Comparison of ENCODE assay signal across 9 mouse cellular contexts in the genomic region with DNA sequence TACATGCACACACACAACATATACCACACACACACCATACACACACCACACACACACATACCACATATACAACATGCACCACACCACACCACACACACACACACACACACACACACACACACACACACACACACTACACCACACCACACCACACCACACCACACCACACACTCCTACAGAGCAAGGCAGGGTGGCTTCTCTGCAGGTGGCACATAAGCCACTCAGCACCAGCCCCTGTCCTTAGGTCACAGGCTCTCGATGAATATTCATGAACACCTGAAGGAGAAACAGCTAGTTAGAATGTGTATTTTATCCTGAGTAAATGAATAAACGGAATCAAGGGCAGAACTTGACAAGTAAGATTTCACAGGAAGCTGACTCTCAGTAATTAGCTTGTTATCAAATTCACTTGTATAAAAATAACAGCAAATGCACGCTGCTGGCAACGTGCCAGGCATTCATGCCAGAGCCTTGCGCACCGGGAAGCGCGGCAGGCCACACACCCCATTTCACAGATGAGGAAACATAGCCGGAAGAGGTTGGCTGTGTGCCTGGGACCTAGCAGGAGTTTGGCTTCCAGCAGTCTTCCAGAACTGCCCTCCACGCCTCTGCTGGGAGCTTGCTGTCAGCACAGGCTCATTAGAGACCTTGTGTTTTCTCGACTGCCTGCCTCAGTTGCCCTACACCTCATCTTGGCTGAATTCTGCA. TPM values are rescaled to one million over a fixed set of nuclear protein-coding genes. Genes with fewer than 3 reads are reported as not detected.
DNase-seq lines count a peak whose midpoint lies in the region; ATAC-seq and TF ChIP-seq lines count a peak whose summit lies in the region.
"Had no signal": no experiment of that assay in that cellular context is flagged by ENCODE, and none has a peak within 500 bp of the region (broad histone marks: within the 10 kb centered on the region; RNA-seq: fewer than 3 reads in every experiment).

No protein-coding gene starts in this region.

- no peak for TF ChIP-seq POLR2A in myocyte (IDR thresholded peaks at IDR 0.05; ENCODE audit: insufficient read length, low read depth)

- TF ChIP-seq CTCF in intestine, postnatal 0 days (IDR thresholded peaks at IDR 0.05; ENCODE audit: low read depth): peak; percentile 48

- no peaks in the 10 kb centered on the region for H3K27me3 ChIP-seq in embryonic facial prominence, embryonic 12.5 days
- H3K27me3 ChIP-seq in embryonic facial prominence, embryonic 10.5 days (replicated peaks; ENCODE audit: low read depth, poor library complexity, severe bottlenecking): peaks cover 21% of the 10 kb centered on the region; the same call in 1 of the 2 replicates
- H3K27me3 ChIP-seq in intestine, postnatal 0 days (replicated peaks; ENCODE audit: control insufficient read depth, insufficient read depth, low read length): no peaks in the 10 kb centered on the region
- H3K27me3 ChIP-seq in myocyte (ENCODE audit: control insufficient read depth, insufficient read depth, insufficient read length): no peaks in the 10 kb centered on the region

- no peaks in the 10 kb centered on the region for H3K79me2 ChIP-seq in myocyte (ENCODE audit: control insufficient read depth, insufficient read depth)

- no peak overlapping the region for H3ac ChIP-seq in myocyte (ENCODE audit: control insufficient read depth, insufficient read length)

- intact Hi-C loops in left cerebral cortex, postnatal 4 days (cut with DNase I): no loop called here

- H3K4me2 ChIP-seq in embryonic facial prominence, embryonic 12.5 days (replicated peaks): no peak overlapping the region
- H3K4me2 ChIP-seq in intestine, postnatal 0 days (replicated peaks; ENCODE audit: low read depth): 0 out of 2 replicates have a peak overlapping the region, but pooled peaks have one; percentile 6
- no peak overlapping the region for H3K4me2 ChIP-seq in myocyte (ENCODE audit: low read depth)
- H3K4me2 ChIP-seq: embryonic facial prominence, embryonic 13.5 days had no signal

- H3K9ac ChIP-seq in embryonic facial prominence, embryonic 12.5 days: no peak overlapping the region
- H3K9ac ChIP-seq in intestine, postnatal 0 days (ENCODE audit: low read depth, low read length): no peak overlapping the region
- H3K9ac ChIP-seq: embryonic facial prominence, embryonic 13.5 days had no signal

- DNase-seq in embryonic facial prominence, embryonic 10.5 days (ENCODE audit: low spot score): no peak
- DNase-seq in cerebellum, adult 9-10 months: peak; percentile 34
- peak; percentile 80 for DNase-seq in left cerebral cortex, postnatal 4 days
- DNase-seq in B cell, adult 2 months: no peak

- H3K27ac ChIP-seq in embryonic facial prominence, embryonic 12.5 days: peak overlapping the region; percentile 36
- H3K27ac ChIP-seq in embryonic facial prominence, embryonic 10.5 days (replicated peaks): no peak overlapping the region
- no peak overlapping the region for H3K27ac ChIP-seq in intestine, postnatal 0 days (ENCODE audit: low read depth, low read length)

- ATAC-seq in embryonic facial prominence, embryonic 12.5 days (ENCODE audit: insufficient number of reproducible peaks, insufficient read depth, low FRiP score, low TSS enrichment): no peak
- peak; percentile 70 for ATAC-seq in granulocyte monocyte progenitor cell, adult 5-6 weeks (replicated peaks; ENCODE audit: poor library complexity, severe bottlenecking)
- peak; percentile 61 for ATAC-seq in intestine, postnatal 0 days

- no peaks in the 10 kb centered on the region for H3K9me3 ChIP-seq in embryonic facial prominence, embryonic 12.5 days
- H3K9me3 ChIP-seq in embryonic facial prominence, embryonic 10.5 days: no peaks in the 10 kb centered on the region
- H3K9me3 ChIP-seq in intestine, postnatal 0 days (ENCODE audit: control insufficient read depth): no peaks in the 10 kb centered on the region
- H3K9me3 ChIP-seq: embryonic facial prominence, embryonic 13.5 days had no signal

- no peak overlapping the region for H3K4me3 ChIP-seq in embryonic facial prominence, embryonic 12.5 days
- H3K4me3 ChIP-seq in embryonic facial prominence, embryonic 10.5 days: no peak overlapping the region
- H3K4me3 ChIP-seq in intestine, postnatal 0 days (ENCODE audit: low read depth, low read length): no peak overlapping the region
- no peak overlapping the region for H3K4me3 ChIP-seq in myocyte
- H3K4me3 ChIP-seq: embryonic facial prominence, embryonic 13.5 days had no signal

- 27% methylated on average over 11 of the region's 11 CpGs for WGBS in embryonic facial prominence, embryonic 12.5 days
- 37% methylated on average over 11 of the region's 11 CpGs for WGBS in embryonic facial prominence, embryonic 10.5 days
- 12% methylated on average over 11 of the region's 11 CpGs for WGBS in intestine, postnatal 0 days

- no peaks in the 10 kb centered on the region for H3K36me3 ChIP-seq in embryonic facial prominence, embryonic 12.5 days
- no peaks in the 10 kb centered on the region for H3K36me3 ChIP-seq in embryonic facial prominence, embryonic 10.5 days (replicated peaks)
- H3K36me3 ChIP-seq in intestine, postnatal 0 days (ENCODE audit: control insufficient read depth, insufficient read depth): no peaks in the 10 kb centered on the region
- no peaks in the 10 kb centered on the region for H3K36me3 ChIP-seq in myocyte (ENCODE audit: control insufficient read depth, insufficient read depth)
- H3K36me3 ChIP-seq: embryonic facial prominence, embryonic 13.5 days had no signal

- peaks cover 36% of the 10 kb centered on the region for H3K4me1 ChIP-seq in embryonic facial prominence, embryonic 12.5 days
- peaks cover 55% of the 10 kb centered on the region for H3K4me1 ChIP-seq in embryonic facial prominence, embryonic 10.5 days
- H3K4me1 ChIP-seq in intestine, postnatal 0 days (replicated peaks; ENCODE audit: control insufficient read depth, insufficient read depth, low read length): peaks cover 4% of the 10 kb centered on the region; the same call in 1 of the 2 replicates

TF ChIP-seq in myocyte, 11 proteins besides CTCF, POLR2A, EP300 and RAD21:
- TF ChIP-seq TCF3 (IDR thresholded peaks at IDR 0.05; ENCODE audit: insufficient read length, low read depth) (no peak), SRF (IDR thresholded peaks at IDR 0.05; ENCODE audit: control insufficient read depth, insufficient read length, low read depth) (no peak), CEBPB (IDR thresholded peaks at IDR 0.05; ENCODE audit: insufficient read depth, poor library complexity, severe bottlenecking) (0 out of 2 replicates have a peak, but pooled peaks have one; percentile 10), MYOG (IDR thresholded peaks at IDR 0.05; ENCODE audit: control insufficient read depth in 1 of 3, insufficient read depth in 1 of 3, insufficient read length in 2 of 3, low read depth in 2 of 3) (peak in 1 of 3 experiments; percentile 49)

RNA-seq across cellular contexts. Expression of a gene that starts 54.8 kb away (rescaled TPM):
- polyA plus RNA-seq in embryonic facial prominence, embryonic 12.5 days (2016; fragmentation: Nextera tagmentation; extraction: Ambion mirVana): 11.5 and 11.8 TPM in 2 replicates
- 7.9 and 8.1 TPM in 2 replicates for polyA plus RNA-seq in embryonic facial prominence, embryonic 10.5 days (2016; fragmentation: Nextera tagmentation; extraction: Ambion mirVana)
- total RNA-seq in granulocyte monocyte progenitor cell, adult 5-6 weeks (2014; fragmentation: Nextera tagmentation): 3.5 and 5.3 TPM in 2 replicates
- total RNA-seq in granulocyte monocyte progenitor cell, adult 5-6 weeks (2017): 2.3 and 2.7 TPM in 2 replicates
- 6.0 and 7.7 TPM in 2 replicates for polyA plus RNA-seq in intestine, postnatal 0 days (2015; fragmentation: Nextera tagmentation; extraction: Ambion mirVana)
- total RNA-seq in left cerebral cortex, postnatal 4 days (2021): 10 to 100 TPM; 35.8 to 37.0 TPM
- polyA plus RNA-seq in myocyte (2012; fragmentation: generic; extraction: Trizol): 2.0 TPM

Comparison
In these comparisons a context has a peak if more than half of its experiments do, and no peak if none do; other contexts are left out.
1. DNase-seq: peak in cerebellum, adult 9-10 months (single experiment) and left cerebral cortex, postnatal 4 days (single experiment); none in embryonic facial prominence, embryonic 10.5 days (single experiment) and B cell, adult 2 months (0 of 2).